ENCODE assay signal across 9 mouse cellular contexts in genomic region chr7:17060031-17060781, GRCm38 (mm10). TPM values are rescaled to one million over a fixed set of nuclear protein-coding genes. Genes with fewer than 3 reads are reported as not detected.
DNase-seq lines count a peak whose midpoint lies in the region; ATAC-seq lines count a peak whose summit lies in the region.
"Had no signal": no experiment of that assay in that cellular context is flagged by ENCODE, and none has a peak within 500 bp of the region (broad histone marks: within the 10 kb centered on the region; RNA-seq: fewer than 3 reads in every experiment).

No protein-coding gene starts in this region.

- H3K4me2 ChIP-seq in heart, embryonic 14.5 days (ENCODE audit: low read length), result peak overlapping the region; percentile 86
- peak overlapping the region; percentile 92 for H3K4me2 ChIP-seq in liver, embryonic 15.5 days
- peak overlapping the region; percentile 77 for H3K4me2 ChIP-seq in neural tube, embryonic 15.5 days

- H3K27me3 ChIP-seq in forebrain, embryonic 10.5 days (ENCODE audit: poor library complexity, severe bottlenecking), result peaks cover 46% of the 10 kb centered on the region
- no peaks in the 10 kb centered on the region for H3K27me3 ChIP-seq in heart, embryonic 14.5 days (ENCODE audit: control insufficient read depth, insufficient read depth, low read length)
- peaks cover 20% of the 10 kb centered on the region for H3K27me3 ChIP-seq in liver, embryonic 15.5 days
- peaks cover 6% of the 10 kb centered on the region; the same call in 1 of the 2 replicates for H3K27me3 ChIP-seq in neural tube, embryonic 15.5 days (replicated peaks)
- H3K27me3 ChIP-seq: CH12.LX had no signal

- no peaks in the 10 kb centered on the region for H3K36me3 ChIP-seq in forebrain, embryonic 10.5 days (replicated peaks)
- peaks cover 6% of the 10 kb centered on the region for H3K36me3 ChIP-seq in heart, embryonic 14.5 days (ENCODE audit: control insufficient read depth, insufficient read depth, low read length)
- no peaks in the 10 kb centered on the region for H3K36me3 ChIP-seq in liver, embryonic 15.5 days (replicated peaks)
- H3K36me3 ChIP-seq in neural tube, embryonic 15.5 days, result no peaks in the 10 kb centered on the region

- no peaks in the 10 kb centered on the region for H3K9me3 ChIP-seq in forebrain, embryonic 10.5 days
- H3K9me3 ChIP-seq in heart, embryonic 14.5 days (ENCODE audit: control insufficient read depth, low read length), result no peaks in the 10 kb centered on the region
- H3K9me3 ChIP-seq in liver, embryonic 15.5 days (replicated peaks), result no peaks in the 10 kb centered on the region
- H3K9me3 ChIP-seq in neural tube, embryonic 15.5 days (replicated peaks), result no peaks in the 10 kb centered on the region

- 84% methylated on average over 9 of the region's 9 CpGs for WGBS in forebrain, embryonic 10.5 days
- WGBS in heart, embryonic 14.5 days, result 17% methylated on average over 9 of the region's 9 CpGs
- WGBS in liver, embryonic 15.5 days (ENCODE audit: insufficient replicate concordance), result 15% methylated on average over 9 of the region's 9 CpGs
- WGBS in neural tube, embryonic 15.5 days, result 33% methylated on average over 9 of the region's 9 CpGs

- no peak overlapping the region for H3K4me3 ChIP-seq in forebrain, embryonic 10.5 days
- H3K4me3 ChIP-seq in heart, embryonic 14.5 days (ENCODE audit: control insufficient read depth in 1 of 2, insufficient read depth in 1 of 2, low read depth in 1 of 2, low read length in 2 of 2), result peak overlapping the region; percentile 62 to 81
- peak overlapping the region; percentile 51 for H3K4me3 ChIP-seq in liver, embryonic 15.5 days (replicated peaks)
- H3K4me3 ChIP-seq in neural tube, embryonic 15.5 days (replicated peaks), result peak overlapping the region; percentile 50

- peak overlapping the region; percentile 85; the same call in 1 of the 2 replicates for H3K27ac ChIP-seq in forebrain, embryonic 10.5 days
- H3K27ac ChIP-seq in heart, embryonic 14.5 days (replicated peaks in 1 of 2; ENCODE audit: control insufficient read depth in 1 of 2, insufficient read depth in 1 of 2, low read depth in 2 of 2, low read length in 2 of 2), result peak overlapping the region; percentile 95 to 99
- peak overlapping the region; percentile 98 for H3K27ac ChIP-seq in liver, embryonic 15.5 days (replicated peaks)
- peak overlapping the region; percentile 82 for H3K27ac ChIP-seq in neural tube, embryonic 15.5 days (replicated peaks)

- H3K9ac ChIP-seq in heart, embryonic 14.5 days (ENCODE audit: low read length), result peak overlapping the region; percentile 88
- peak overlapping the region; percentile 66 for H3K9ac ChIP-seq in liver, embryonic 15.5 days
- peak overlapping the region; percentile 32; the same call in 1 of the 2 replicates for H3K9ac ChIP-seq in neural tube, embryonic 15.5 days (replicated peaks)

- H3K4me1 ChIP-seq in forebrain, embryonic 10.5 days, result peaks cover 72% of the 10 kb centered on the region
- peaks cover 42 to 64% of the 10 kb centered on the region in 2 experiments for H3K4me1 ChIP-seq in heart, embryonic 14.5 days (ENCODE audit: control insufficient read depth in 2 of 2, insufficient read depth in 2 of 2, low read length in 2 of 2)
- H3K4me1 ChIP-seq in liver, embryonic 15.5 days (replicated peaks), result peaks cover 86% of the 10 kb centered on the region
- H3K4me1 ChIP-seq in neural tube, embryonic 15.5 days, result peaks cover 62% of the 10 kb centered on the region

- peak; percentile 45 for ATAC-seq in heart, embryonic 14.5 days (ENCODE audit: insufficient number of reproducible peaks, insufficient read depth, low FRiP score, low read depth)
- ATAC-seq in liver, embryonic 15.5 days (ENCODE audit: insufficient read depth), result peak; percentile 60
- ATAC-seq in neural tube, embryonic 15.5 days (ENCODE audit: low FRiP score), result no peak

- peak; percentile 11 for DNase-seq in embryo, embryonic 11 days
- no peak for DNase-seq in embryo, embryonic 10 days (ENCODE audit: low spot score)
- peak; percentile 13 for DNase-seq in forebrain, embryonic 10.5 days (ENCODE audit: extremely low spot score, low spot score)
- peak; percentile 98 to 99 for DNase-seq in kidney, postnatal 25 days
- DNase-seq in testis, postnatal 10 days (ENCODE audit: low spot score), result peak; percentile 98

RNA-seq across cellular contexts. Expression of gene Hif3a, which starts 2.0 kb away (rescaled TPM):
- 4.3 and 5.3 TPM in 2 replicates for polyA plus RNA-seq in forebrain, embryonic 10.5 days (2016; fragmentation: Nextera tagmentation; extraction: Ambion mirVana)
- polyA plus RNA-seq in heart, embryonic 14.5 days (2014; fragmentation: Nextera tagmentation; extraction: Ambion mirVana), result 43.7 and 51.6 TPM in 2 replicates
- 31.4 and 37.5 TPM in 2 replicates for polyA plus RNA-seq in liver, embryonic 15.5 days (2015; fragmentation: Nextera tagmentation; extraction: Ambion mirVana)
- 5.3 and 11.7 TPM in 2 replicates for polyA plus RNA-seq in neural tube, embryonic 15.5 days (2015; fragmentation: Nextera tagmentation; extraction: Ambion mirVana)

RNA-seq across cellular contexts. Expression of gene Psg16, which starts 13.6 kb away (rescaled TPM):
- 0.11 and 0.12 TPM in 2 replicates for polyA plus RNA-seq in forebrain, embryonic 10.5 days (2016; fragmentation: Nextera tagmentation; extraction: Ambion mirVana)
- 0.16 and 0.23 TPM in 2 replicates for polyA plus RNA-seq in heart, embryonic 14.5 days (2014; fragmentation: Nextera tagmentation; extraction: Ambion mirVana)
- 0.13 and 0.24 TPM in 2 replicates for polyA plus RNA-seq in liver, embryonic 15.5 days (2015; fragmentation: Nextera tagmentation; extraction: Ambion mirVana)
- 2.7 and 2.9 TPM in 2 replicates for polyA plus RNA-seq in neural tube, embryonic 15.5 days (2015; fragmentation: Nextera tagmentation; extraction: Ambion mirVana)

RNA-seq across cellular contexts. Expression of gene Ppp5c, which starts 32.5 kb away (rescaled TPM):
- 149 and 150 TPM in 2 replicates for polyA plus RNA-seq in forebrain, embryonic 10.5 days (2016; fragmentation: Nextera tagmentation; extraction: Ambion mirVana)
- 88.4 and 89.1 TPM in 2 replicates for polyA plus RNA-seq in heart, embryonic 14.5 days (2014; fragmentation: Nextera tagmentation; extraction: Ambion mirVana)
- 43.2 and 45.3 TPM in 2 replicates for polyA plus RNA-seq in liver, embryonic 15.5 days (2015; fragmentation: Nextera tagmentation; extraction: Ambion mirVana)
- 128 TPM in 2 replicates for polyA plus RNA-seq in neural tube, embryonic 15.5 days (2015; fragmentation: Nextera tagmentation; extraction: Ambion mirVana)

Comparison
In these comparisons a context has a peak if more than half of its experiments do, and no peak if none do; other contexts are left out.
1. H3K9ac ChIP-seq: peak in every context shown above with its lines; median percentile 88 in heart, embryonic 14.5 days; 66 in liver, embryonic 15.5 days; 32 in neural tube, embryonic 15.5 days.